Mouse (Mus musculus) kidney, postnatal 36 days (tissue): ENCODE measurements around the gene Bcl6.

Experiments used
- DNase-seq, 2 experiments: peaks; one replicate each; pipeline ENCODE4 v3.0.0; 2021 to 2022; ENCODE audit warnings: mixed read lengths in 2 of 2

Gene Bcl6

DNA sequence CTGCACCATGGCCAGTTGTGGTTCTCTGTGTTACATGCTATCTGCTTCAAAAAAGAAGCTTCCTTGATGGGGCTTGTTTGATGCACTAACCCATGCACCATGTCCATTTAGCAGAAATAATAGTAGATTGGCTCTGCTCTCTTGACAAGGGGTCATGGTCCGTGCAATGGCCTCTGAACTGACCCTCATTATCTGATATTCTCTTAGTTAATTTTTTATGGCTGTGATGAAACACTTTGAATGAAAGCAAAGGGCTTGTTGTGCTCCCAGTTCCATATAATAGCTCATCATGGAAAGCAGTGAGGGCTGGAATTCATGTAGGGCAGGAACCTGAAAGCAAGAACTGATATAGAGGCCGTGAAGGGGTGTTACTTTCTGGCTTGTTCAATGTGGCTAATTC, 69.2 kb downstream of the Bcl6 start:
- no peak for DNase-seq
